Mouse (Mus musculus) c-Kit-positive CD71-positive TER-119-negative erythroid progenitor cells, embryonic 14.5 days (primary cell): Measurements from ENCODE around the gene Lacc1.
A peak's percentile ranks its signal among the peaks of the same experiment; 100 is the strongest.
"Not testable (repeated sequence)": the region's sequence is repeated elsewhere in the genome, so short reads cannot be mapped to it uniquely, and the experiment has no call there.

ENCODE experiments used
- DNase-seq: peaks from one replicate; pipeline ENCODE4 v3.0.0-alpha.2; 2013; ENCODE audit warnings: low read depth

The Lacc1 gene

GRCm38 (mm10) chr14:77036226-77037046, at the start of gene Lacc1, which contains the start of gene Ccdc122:
Gene Lacc1, minus strand, starts transcription at chr14:77036904.
Gene Ccdc122, plus strand, starts transcription at chr14:77036772.
- peak; percentile 58 for DNase-seq

- no peak for DNase-seq
Measured at GRCm38 (mm10) chr14:77081248-77081647, 44.5 kb upstream of the Lacc1 start.

GRCm38 (mm10) chr14:77069361-77069760, 32.7 kb upstream of the Lacc1 start:
- no peak for DNase-seq

GRCm38 (mm10) chr14:77053288-77053687, 16.6 kb upstream of the Lacc1 start:
- no peak for DNase-seq

- no peak for DNase-seq
Measured at GRCm38 (mm10) chr14:77037832-77038425, 1.2 kb upstream of the Lacc1 start.

GRCm38 (mm10) chr14:77037330-77037729, 626 bp upstream of the Lacc1 start:
- no peak for DNase-seq

GRCm38 (mm10) chr14:77034970-77035369, 1.7 kb downstream of the Lacc1 start:
- DNase-seq: no peak

- no peak for DNase-seq
Measured at GRCm38 (mm10) chr14:77034175-77034915, 2.4 kb downstream of the Lacc1 start.

GRCm38 (mm10) chr14:77033391-77033790, 3.3 kb downstream of the Lacc1 start:
- no peak for DNase-seq

GRCm38 (mm10) chr14:77032433-77032832, 4.3 kb downstream of the Lacc1 start:
- no peak for DNase-seq

GRCm38 (mm10) chr14:77030808-77031207, 5.9 kb downstream of the Lacc1 start:
- DNase-seq: no peak

- no peak for DNase-seq
Measured at GRCm38 (mm10) chr14:77029319-77030054, 7.2 kb downstream of the Lacc1 start.

GRCm38 (mm10) chr14:77024499-77024898, 12.2 kb downstream of the Lacc1 start:
- DNase-seq: no peak

GRCm38 (mm10) chr14:77017211-77017610, 19.5 kb downstream of the Lacc1 start:
- DNase-seq: no peak

GRCm38 (mm10) chr14:77016783-77017182, 19.9 kb downstream of the Lacc1 start:
- not testable (repeated sequence) for DNase-seq

- peak; percentile 43 for DNase-seq
Measured at GRCm38 (mm10) chr14:77011804-77012203, 24.9 kb downstream of the Lacc1 start.

- DNase-seq: peak; percentile 16
Measured at GRCm38 (mm10) chr14:77008238-77008637, 28.5 kb downstream of the Lacc1 start.

- no peak for DNase-seq
Measured at GRCm38 (mm10) chr14:77005566-77005965, 31.1 kb downstream of the Lacc1 start.

GRCm38 (mm10) chr14:77004740-77005139, 32.0 kb downstream of the Lacc1 start:
- DNase-seq: no peak

- DNase-seq: not testable (repeated sequence)
Measured at GRCm38 (mm10) chr14:76990351-76990750, 46.4 kb downstream of the Lacc1 start.

GRCm38 (mm10) chr14:76981781-76982180, 54.9 kb downstream of the Lacc1 start:
- no peak for DNase-seq

- no peak for DNase-seq
Measured at GRCm38 (mm10) chr14:76981176-76981575, 55.5 kb downstream of the Lacc1 start.
